Mouse (Mus musculus) midbrain, embryonic 10.5 days (tissue): ENCODE results near the gene Adk. TPM values are rescaled to one million over a fixed set of nuclear protein-coding genes. Genes with fewer than 3 reads are reported as not detected.
"Not testable (repeated sequence)": the region's sequence is repeated elsewhere in the genome, so short reads cannot be mapped to it uniquely, and the experiment has no call there.

Experiments
- DNase-seq: peaks from one replicate; pipeline ENCODE4 v3.0.0-alpha.2; 2017; ENCODE audit warnings: low spot score
- H3K27ac ChIP-seq: fragments of 300-500 bp; sonication (generic); replicated peaks from 2 replicates; pipeline ENCODE4 v1.5.1; 2016; ENCODE audit warnings: mild to moderate bottlenecking
- H3K27me3 ChIP-seq: fragments of 300-500 bp; sonication (generic); 2 replicates; pipeline ENCODE4 v1.6.1; 2016; ENCODE audit warnings: low read depth, mild to moderate bottlenecking; ENCODE audit not compliant: poor library complexity, severe bottlenecking
- H3K36me3 ChIP-seq: fragments of 300-500 bp; sonication (generic); 2 replicates; pipeline ENCODE4 v1.6.1; 2016; ENCODE audit warnings: mild to moderate bottlenecking, moderate library complexity
- H3K4me1 ChIP-seq: fragments of 300-500 bp; sonication (generic); 2 replicates; pipeline ENCODE4 v1.6.1; 2016
- H3K4me3 ChIP-seq: fragments of 300-500 bp; sonication (generic); 2 replicates; pipeline ENCODE4 v1.5.1; 2016; ENCODE audit warnings: mild to moderate bottlenecking, moderate library complexity
- H3K9me3 ChIP-seq: fragments of 300-500 bp; sonication (generic); replicated peaks from 2 replicates; pipeline ENCODE4 v1.6.1; 2016; ENCODE audit warnings: mild to moderate bottlenecking
- WGBS: fragments of 180-500 bp; shearing (Covaris S2); methylation state at CpG from one replicate; pipeline ENCODE4 v1.1.7; 2016; 5-methylcytosine and 5-hydroxymethylcytosine counted together
- polyA plus RNA-seq: library from polyadenylated mRNA; unstranded; fragments of >200 nt; fragmentation: Nextera tagmentation; extraction: Ambion mirVana; gene quantifications from 2 replicates; pipeline ENCODE4 v1.2.1, GENCODE M21; 2016

Gene Adk
- polyA plus RNA-seq, 1 experiment from 2014 or later = 153 TPM

DNA sequence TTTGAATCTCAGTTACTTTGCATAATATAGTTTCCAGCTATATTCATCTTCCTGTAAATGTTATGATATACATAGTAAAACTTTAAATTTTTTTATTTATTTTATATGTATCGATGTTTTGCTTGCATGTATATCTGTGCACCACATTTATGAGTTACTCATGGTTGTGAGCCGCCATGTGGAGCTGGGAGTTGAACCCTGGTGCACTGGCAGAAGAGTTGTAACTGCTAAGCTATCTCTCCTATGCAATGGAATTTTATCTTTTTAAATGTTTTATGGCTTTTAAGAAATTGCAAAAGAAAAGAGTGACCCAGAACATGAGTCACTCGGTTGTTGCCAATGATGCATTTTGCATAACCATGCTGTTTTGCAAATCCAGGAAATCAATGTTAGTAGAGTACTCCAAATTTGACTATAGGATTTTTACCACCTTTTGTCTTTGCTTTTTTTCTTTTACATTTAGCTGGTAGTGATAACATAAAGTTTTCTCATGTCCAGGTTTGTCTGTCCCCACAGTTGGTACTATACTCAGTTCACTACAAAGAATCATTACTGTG is 38.6 kb downstream of the Adk start:
- H3K4me1 ChIP-seq = 0 out of 2 replicates have a peak, but pooled peaks cover 2% of the 10 kb centered on the region
- H3K9me3 ChIP-seq = no peaks in the 10 kb centered on the region
- H3K27ac ChIP-seq = no peak overlapping the region
- peaks cover 16% of the 10 kb centered on the region for H3K36me3 ChIP-seq
- 93% methylated on average over 3 of the region's 3 CpGs for WGBS
- no peak for DNase-seq
- H3K27me3 ChIP-seq = no peaks in the 10 kb centered on the region
- no peak overlapping the region for H3K4me3 ChIP-seq

DNA sequence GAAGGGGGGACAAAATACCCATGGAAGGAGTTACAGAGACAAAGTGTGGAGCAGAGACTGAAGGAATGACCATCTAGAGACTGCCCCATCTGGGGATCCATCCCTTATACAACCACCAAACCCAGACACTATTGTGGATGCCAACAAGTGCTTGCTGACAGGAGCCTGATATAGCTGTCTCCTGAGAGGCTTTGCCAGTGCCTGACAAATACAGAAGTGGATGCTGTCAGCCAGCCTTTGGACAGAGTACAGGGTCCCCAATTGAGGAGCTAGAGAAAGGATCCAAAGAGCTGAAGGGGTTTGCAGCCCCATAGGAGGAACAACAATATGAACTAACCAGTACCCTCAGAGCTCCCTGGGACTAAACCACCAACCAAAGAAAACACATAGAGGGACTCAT is 41.8 kb downstream of the Adk start:
- DNase-seq = not testable (repeated sequence)
- peaks cover 16% of the 10 kb centered on the region for H3K36me3 ChIP-seq

DNA sequence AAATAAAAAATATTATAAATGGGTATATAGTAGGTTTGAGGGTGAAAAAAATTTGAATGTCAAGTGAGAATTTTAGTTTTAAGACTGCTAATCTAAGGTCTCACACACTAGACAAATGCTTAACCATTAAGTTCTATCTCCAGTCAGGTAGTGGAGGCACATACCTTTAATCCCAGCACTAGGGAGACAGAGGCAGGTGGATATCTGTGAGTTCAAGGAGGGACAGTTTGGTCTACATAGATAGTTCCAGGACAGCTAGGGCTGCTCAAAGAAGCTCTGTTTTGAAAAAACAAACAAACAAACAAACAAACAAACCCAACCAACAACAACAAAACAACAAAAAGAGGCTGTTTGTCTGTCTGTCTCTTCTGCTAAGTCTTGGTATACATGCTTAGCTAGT is 43.9 kb downstream of the Adk start:
- Histone ChIP-seq H3K4me3 (no peak overlapping the region), H3K27me3 (no peaks in the 10 kb centered on the region), H3K4me1 (no peaks in the 10 kb centered on the region), H3K27ac (no peak overlapping the region), H3K36me3 (peaks cover 16% of the 10 kb centered on the region), H3K9me3 (no peaks in the 10 kb centered on the region)
- no peak for DNase-seq

More for the DNA sequence above, 41.8 kb downstream of the Adk start:
- not testable (repeated sequence) for H3K27ac ChIP-seq, H3K4me1 ChIP-seq, H3K9me3 ChIP-seq, H3K4me3 ChIP-seq, H3K27me3 ChIP-seq

DNA sequence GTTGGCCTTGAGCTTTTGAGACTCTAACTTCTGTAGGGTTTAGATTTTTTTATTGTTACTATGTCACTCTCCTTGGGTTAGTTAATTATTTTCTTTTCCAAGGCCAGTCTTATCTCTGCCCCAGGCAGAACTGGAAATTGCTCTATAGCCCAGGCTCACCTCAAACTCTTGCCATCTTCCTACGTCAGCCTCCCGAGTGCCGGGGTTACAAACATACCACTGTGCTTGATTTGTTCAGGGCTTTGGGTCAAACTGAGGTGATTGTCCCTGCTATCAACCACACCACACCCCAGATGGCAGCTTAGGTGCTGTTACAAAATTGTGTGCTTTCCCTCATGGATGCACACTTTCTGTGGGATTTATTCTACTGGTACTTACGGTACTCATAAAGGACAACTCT is 44.3 kb downstream of the Adk start:
- no peak for DNase-seq
- Histone ChIP-seq H3K4me1 (no peaks in the 10 kb centered on the region), H3K27ac (no peak overlapping the region), H3K9me3 (no peaks in the 10 kb centered on the region), H3K36me3 (peaks cover 16% of the 10 kb centered on the region), H3K27me3 (no peaks in the 10 kb centered on the region), H3K4me3 (no peak overlapping the region)
- WGBS = 95% methylated on average over 4 of the region's 4 CpGs

DNA sequence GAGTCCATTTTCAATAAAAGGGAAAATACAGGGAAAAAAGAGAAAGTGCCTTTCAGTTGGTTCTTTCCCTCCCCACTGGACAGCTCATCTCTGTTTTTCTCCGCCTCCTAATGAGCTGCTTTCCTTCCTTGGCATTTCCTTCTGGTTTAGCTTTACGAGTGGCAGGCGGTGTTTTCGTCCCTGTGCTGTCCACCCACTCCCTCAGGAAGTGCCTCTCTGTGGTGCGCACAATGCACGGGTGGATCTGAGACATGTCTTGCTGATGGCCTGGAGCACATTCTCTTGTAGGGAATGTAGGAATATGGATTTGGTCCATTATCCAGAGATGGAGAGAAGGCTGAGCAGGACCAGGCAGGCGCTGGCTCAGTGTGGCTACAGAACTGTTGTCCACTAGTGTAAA is 47.0 kb downstream of the Adk start:
- DNase-seq = no peak
- no peaks in the 10 kb centered on the region for H3K27me3 ChIP-seq
- WGBS = 85% methylated on average over 7 of the region's 7 CpGs
- no peaks in the 10 kb centered on the region for H3K36me3 ChIP-seq
- no peaks in the 10 kb centered on the region for H3K9me3 ChIP-seq
- no peak overlapping the region for H3K4me3 ChIP-seq
- no peaks in the 10 kb centered on the region for H3K4me1 ChIP-seq
- no peak overlapping the region for H3K27ac ChIP-seq

DNA sequence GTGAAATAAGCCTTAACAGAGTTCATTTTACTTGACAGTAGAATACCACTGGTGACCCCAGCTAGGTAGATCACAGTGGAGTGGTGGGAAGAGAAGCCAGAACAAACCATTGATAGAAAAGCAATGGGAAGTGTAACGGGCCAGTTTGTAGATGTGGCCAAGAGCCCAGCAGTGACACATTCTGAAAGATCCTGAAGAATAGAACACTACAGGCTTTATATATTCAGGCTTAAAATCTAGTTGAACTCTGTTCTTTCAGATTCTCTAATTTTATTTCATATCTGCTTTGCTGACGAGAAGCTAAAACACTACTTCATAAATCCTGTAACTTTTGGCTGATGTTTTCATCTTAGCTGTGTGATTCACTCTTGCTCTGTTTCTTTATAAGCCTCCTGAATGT is 48.5 kb downstream of the Adk start:
- no peak for DNase-seq
- Histone ChIP-seq H3K36me3 (no peaks in the 10 kb centered on the region), H3K27me3 (no peaks in the 10 kb centered on the region), H3K27ac (no peak overlapping the region), H3K4me3 (no peak overlapping the region), H3K4me1 (no peaks in the 10 kb centered on the region), H3K9me3 (no peaks in the 10 kb centered on the region)
- WGBS = 94% methylated on average over 2 of the region's 2 CpGs

DNA sequence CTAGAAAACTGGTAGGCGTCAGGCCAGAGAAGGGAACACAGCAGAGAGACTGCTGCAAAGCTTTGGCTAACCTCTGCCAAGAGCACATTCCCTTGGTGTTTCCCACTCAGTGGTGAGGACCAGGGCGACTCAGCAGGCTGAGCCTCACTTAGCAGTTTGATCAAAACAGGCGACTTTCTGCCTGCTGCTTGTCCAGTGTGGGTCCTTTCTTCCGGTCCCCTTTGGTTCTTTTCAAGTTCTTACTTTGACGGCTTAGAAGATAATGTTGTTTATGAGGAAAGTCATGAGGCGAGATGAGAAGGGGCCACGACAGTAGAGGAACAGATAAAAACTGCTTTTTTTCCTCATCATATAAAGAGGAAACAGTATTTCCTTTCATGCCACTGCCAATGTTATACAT is 49.2 kb downstream of the Adk start:
- Histone ChIP-seq H3K4me1 (no peaks in the 10 kb centered on the region), H3K9me3 (no peaks in the 10 kb centered on the region), H3K36me3 (peaks cover 1% of the 10 kb centered on the region; the same call in 1 of the 2 replicates), H3K4me3 (no peak overlapping the region), H3K27me3 (no peaks in the 10 kb centered on the region), H3K27ac (no peak overlapping the region)
- DNase-seq = no peak
- 74% methylated on average over 7 of the region's 7 CpGs for WGBS

DNA sequence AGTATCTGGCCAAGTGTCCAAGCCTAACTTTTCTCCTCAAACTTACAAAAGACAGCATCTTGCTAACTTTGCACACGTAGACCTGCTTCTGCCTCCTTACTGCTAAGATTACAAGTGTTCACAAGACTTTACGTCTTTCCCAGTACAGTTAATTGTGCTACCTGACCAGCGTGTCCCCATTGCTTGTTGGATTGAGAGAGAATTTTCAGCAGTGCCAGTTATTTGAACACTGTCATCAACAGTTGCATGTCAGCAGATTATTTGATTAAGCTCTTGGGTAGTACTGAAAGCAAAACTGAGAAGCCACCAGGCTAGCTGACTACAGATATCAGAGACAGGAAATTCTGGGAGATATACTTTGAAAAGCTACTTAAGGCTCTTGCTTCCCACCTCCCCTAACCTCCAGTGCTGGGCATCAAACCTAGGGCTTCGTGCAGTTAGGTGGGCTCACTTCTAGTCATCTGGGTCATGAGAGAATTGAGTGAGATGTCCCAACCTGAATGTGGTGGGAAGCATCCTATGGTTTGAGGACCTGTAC is 50.4 kb downstream of the Adk start:
- Histone ChIP-seq H3K36me3 (peaks cover 4% of the 10 kb centered on the region; the same call in 1 of the 2 replicates), H3K4me3 (no peak overlapping the region), H3K27ac (no peak overlapping the region), H3K4me1 (no peaks in the 10 kb centered on the region), H3K9me3 (no peaks in the 10 kb centered on the region), H3K27me3 (no peaks in the 10 kb centered on the region)
- no peak for DNase-seq
- WGBS = 93% methylated on average over 4 of the region's 4 CpGs

DNA sequence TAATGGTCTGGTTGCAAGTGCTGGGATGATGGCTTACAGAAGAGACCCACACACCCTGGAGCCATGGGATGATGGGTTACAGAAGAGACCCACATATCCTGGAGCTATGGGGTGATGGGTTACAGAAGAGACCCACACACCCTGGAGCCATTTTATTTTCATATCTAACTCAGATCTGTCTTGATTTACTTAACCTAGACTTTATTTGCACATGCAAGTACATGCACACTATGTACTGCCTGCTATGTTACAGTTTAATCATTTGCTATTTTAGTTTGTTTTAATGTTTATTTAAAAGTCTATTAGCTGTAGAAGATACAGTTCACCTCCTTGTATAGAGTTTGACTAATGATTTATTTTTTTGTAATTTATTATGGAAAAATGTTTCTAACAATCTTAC is 52.7 kb downstream of the Adk start:
- H3K27me3 ChIP-seq = no peaks in the 10 kb centered on the region
- no peak overlapping the region for H3K4me3 ChIP-seq
- peaks cover 4% of the 10 kb centered on the region; the same call in 1 of the 2 replicates for H3K36me3 ChIP-seq
- no peaks in the 10 kb centered on the region for H3K4me1 ChIP-seq
- H3K9me3 ChIP-seq = no peaks in the 10 kb centered on the region
- DNase-seq = no peak
- no peak overlapping the region for H3K27ac ChIP-seq

DNA sequence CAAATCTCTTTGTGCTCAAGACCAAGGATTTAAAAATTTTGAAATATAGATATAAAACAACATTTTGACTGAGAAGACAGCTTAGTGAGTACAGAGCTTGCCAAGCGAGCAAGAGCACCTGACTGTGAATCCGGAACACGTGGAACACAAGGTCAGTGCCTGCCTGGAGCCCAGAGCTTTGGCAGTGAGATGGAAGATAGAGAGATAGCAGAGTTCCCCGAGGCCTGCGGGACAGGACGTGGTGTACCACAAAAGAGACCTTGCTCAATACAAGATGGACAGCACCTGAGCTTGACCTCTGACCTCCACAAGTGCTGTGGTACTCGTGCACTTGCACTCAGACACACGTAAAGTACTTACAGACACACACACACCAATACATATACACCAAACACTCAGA is 54.2 kb downstream of the Adk start:
- no peak for DNase-seq
- Histone ChIP-seq H3K27me3 (no peaks in the 10 kb centered on the region), H3K4me3 (no peak overlapping the region), H3K36me3 (peaks cover 4% of the 10 kb centered on the region; the same call in 1 of the 2 replicates), H3K27ac (no peak overlapping the region), H3K9me3 (no peaks in the 10 kb centered on the region), H3K4me1 (no peaks in the 10 kb centered on the region)
- 91% methylated on average over 8 of the region's 8 CpGs for WGBS

DNA sequence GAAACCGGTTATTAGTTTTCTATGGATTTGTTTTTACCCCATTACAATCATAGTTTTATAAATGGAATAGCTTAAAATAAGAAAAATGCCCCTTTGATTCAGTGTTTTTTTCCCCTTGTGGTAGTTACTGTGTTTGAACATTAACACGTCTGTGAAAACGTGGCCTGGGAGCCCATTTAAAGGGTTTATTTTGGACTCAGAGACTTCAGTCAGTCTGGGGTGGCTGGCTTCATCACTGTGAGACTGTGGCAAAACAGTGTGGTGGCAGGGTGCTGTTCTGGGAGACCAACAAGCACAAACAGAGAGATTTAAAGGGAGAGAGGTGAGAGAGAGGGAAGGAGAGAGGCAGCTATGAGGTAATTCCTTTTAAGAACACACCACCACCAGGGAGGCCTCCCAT is 55.2 kb downstream of the Adk start:
- no peak for DNase-seq
- H3K27me3 ChIP-seq = no peaks in the 10 kb centered on the region
- H3K4me3 ChIP-seq = no peak overlapping the region
- H3K9me3 ChIP-seq = no peaks in the 10 kb centered on the region
- H3K27ac ChIP-seq = no peak overlapping the region
- no peaks in the 10 kb centered on the region for H3K4me1 ChIP-seq
- WGBS = 86% methylated on average over 3 of the region's 3 CpGs
- H3K36me3 ChIP-seq = peaks cover 4% of the 10 kb centered on the region; the same call in 1 of the 2 replicates

DNA sequence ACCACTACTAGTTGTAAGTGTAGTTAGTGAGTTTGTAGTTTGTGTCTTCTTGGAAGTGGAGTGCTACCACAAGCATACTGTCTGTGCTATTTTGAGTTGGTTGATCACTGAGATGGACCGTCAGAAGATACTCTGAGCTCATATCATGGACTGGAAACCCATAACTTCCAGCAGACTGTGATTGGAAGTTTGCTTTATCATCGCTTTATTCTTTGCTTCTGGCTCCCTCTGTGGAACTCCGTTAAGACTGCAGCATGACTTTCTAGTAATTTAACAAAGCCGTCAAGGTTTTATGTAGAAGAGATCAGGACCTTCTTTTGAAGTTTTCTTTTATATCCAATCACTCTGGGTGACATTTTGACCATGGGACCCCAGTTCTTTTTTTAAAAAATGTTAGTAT is 58.1 kb downstream of the Adk start:
- H3K9me3 ChIP-seq = no peaks in the 10 kb centered on the region
- DNase-seq = no peak
- 89% methylated on average over 4 of the region's 4 CpGs for WGBS
- H3K4me1 ChIP-seq = no peaks in the 10 kb centered on the region
- no peak overlapping the region for H3K4me3 ChIP-seq
- H3K36me3 ChIP-seq = peaks cover 4% of the 10 kb centered on the region; the same call in 1 of the 2 replicates
- H3K27me3 ChIP-seq = no peaks in the 10 kb centered on the region
- no peak overlapping the region for H3K27ac ChIP-seq

DNA sequence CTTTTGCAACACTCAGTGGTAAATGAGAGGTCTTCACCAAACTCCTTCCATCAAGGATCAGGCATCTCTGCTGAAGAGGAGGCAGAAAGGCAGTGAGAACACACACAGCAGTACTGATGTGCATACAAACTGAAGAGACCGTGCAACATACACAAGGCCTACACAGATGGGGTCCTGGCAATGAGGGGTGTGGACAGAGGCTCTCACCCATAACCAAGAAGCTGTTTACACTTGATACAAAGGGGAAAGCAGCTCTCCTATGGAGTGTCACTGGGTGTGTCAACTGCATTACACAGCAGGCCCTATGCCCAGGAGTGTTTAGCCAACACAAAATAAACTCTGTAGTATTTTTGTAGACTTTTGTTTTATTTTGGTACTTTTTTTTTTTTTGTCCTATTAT is 59.1 kb downstream of the Adk start:
- Histone ChIP-seq H3K4me1 (no peaks in the 10 kb centered on the region), H3K9me3 (no peaks in the 10 kb centered on the region), H3K4me3 (no peak overlapping the region), H3K27ac (no peak overlapping the region), H3K27me3 (no peaks in the 10 kb centered on the region), H3K36me3 (peaks cover 3% of the 10 kb centered on the region; the same call in 1 of the 2 replicates)
- WGBS = 83% methylated on average over 1 of the region's 1 CpGs
- no peak for DNase-seq

DNA sequence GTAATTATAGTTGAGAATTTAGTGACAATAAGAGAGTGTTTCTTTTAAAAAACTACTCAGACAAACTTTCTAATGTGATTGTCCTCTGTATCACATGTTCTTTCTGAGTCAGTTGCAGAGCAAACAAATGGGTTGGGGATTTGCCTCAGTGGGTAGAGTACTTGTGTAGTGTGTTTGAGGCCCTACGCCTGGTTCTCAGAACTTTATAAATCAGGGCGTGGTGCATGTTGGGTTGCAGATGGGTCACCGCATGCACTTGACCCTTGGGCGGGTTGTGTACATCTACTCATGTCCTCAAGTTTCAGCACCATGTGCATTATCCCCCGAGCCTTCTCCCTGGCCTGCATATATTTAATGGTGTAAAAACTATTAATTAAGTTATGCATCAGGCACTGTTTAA is 59.8 kb downstream of the Adk start:
- Histone ChIP-seq H3K27ac (no peak overlapping the region), H3K27me3 (no peaks in the 10 kb centered on the region), H3K9me3 (no peaks in the 10 kb centered on the region), H3K36me3 (no peaks in the 10 kb centered on the region), H3K4me3 (no peak overlapping the region), H3K4me1 (no peaks in the 10 kb centered on the region)
- DNase-seq = no peak
- 91% methylated on average over 5 of the region's 5 CpGs for WGBS
